Mouse (Mus musculus) liver, embryonic 14 days (tissue): ENCODE results near the gene Abca13. TPM values are rescaled to one million over a fixed set of nuclear protein-coding genes. Genes with fewer than 3 reads are reported as not detected.

Experiments used
- polyA plus RNA-seq: library from polyadenylated mRNA; depleted of rRNA; stranded (reverse); fragments of >200 nt; gene quantifications from 2 replicates; pipeline ENCODE4 v1.2.3, GENCODE M21; 2012; rRNA removed

The Abca13 gene
- 0.09 and 0.13 TPM in 2 replicates for polyA plus RNA-seq

DNA sequence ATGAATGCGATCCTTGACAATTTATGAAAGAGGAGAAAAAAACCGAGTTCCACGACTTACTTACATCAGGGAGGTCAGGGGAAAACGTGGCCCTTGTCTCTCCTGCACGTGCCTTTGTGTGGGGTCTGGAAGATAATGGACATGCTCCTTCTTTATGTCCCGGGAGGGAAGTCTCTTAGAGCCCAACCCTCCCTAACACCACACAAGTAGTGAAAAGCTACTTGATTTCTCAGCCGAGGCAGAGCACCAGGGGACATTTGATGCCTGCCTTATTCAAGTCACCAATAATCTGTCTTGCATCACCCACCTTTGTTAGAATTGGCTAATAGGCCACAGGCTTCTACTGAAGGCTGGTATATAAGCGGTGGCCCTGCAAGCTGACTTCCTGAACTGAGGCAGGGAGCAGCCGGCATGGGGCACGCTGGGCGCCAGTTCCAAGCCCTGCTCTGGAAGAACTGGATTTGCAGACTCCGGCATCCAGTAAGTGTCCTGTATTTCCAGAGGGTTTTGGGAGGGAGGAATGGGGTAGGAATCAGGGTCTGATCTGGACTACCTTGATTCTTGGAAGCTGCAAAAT is at the start of gene Abca13:
Gene Abca13 (plus strand): TSS at position 388 of the 577 bp plus-strand sequence.

Other genes with a start within 250 kb of the Abca13 start
- gene Pkd1l1, start 218.7 kb upstream of the Abca13 start, polyA plus RNA-seq = 0.16 and 0.31 TPM in 2 replicates
- gene Hus1, start 180.8 kb upstream of the Abca13 start, polyA plus RNA-seq = 7.7 and 8.7 TPM in 2 replicates
- 0.05 and 0.07 TPM in 2 replicates for gene Gm11992, start 143.3 kb upstream of the Abca13 start, polyA plus RNA-seq
- 0.02 TPM in 1 of 2 replicates, not detected in the other for gene Sun3, start 143.0 kb upstream of the Abca13 start, polyA plus RNA-seq
- gene Upp1, start 73.8 kb upstream of the Abca13 start, polyA plus RNA-seq = 1.1 and 1.2 TPM in 2 replicates